Mouse (Mus musculus) thymus, postnatal 36 days (tissue): ENCODE measurements around the gene Prss56.

Source experiments
- DNase-seq, 2 experiments: peaks; one replicate each; pipeline ENCODE4 v3.0.0; 2022; ENCODE audit warnings: mixed read lengths in 2 of 2

The Prss56 gene

DNA sequence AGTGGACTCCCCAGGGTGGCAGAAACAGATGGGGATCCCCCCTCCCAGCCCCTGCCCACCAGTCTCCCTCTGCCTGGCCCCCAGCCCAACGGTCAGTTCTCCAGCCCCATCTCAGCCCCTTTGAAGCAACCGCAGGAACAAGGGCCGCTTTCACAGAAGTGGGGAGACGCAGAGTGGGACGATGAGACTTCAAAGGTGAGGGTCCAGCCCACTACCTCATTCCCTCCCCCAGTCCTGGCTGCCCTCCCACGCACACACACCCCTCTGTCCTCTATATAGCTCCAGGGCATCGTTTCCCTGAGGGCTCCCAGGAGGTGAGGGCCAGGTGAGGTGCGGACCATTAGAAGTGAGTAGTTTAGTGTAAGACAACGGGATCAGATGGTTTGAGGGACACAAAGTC is at the start of gene Prss56:
Gene Prss56, plus strand, starts transcription at position 301 of the 400 bp plus-strand sequence.
- no peak for DNase-seq

DNA sequence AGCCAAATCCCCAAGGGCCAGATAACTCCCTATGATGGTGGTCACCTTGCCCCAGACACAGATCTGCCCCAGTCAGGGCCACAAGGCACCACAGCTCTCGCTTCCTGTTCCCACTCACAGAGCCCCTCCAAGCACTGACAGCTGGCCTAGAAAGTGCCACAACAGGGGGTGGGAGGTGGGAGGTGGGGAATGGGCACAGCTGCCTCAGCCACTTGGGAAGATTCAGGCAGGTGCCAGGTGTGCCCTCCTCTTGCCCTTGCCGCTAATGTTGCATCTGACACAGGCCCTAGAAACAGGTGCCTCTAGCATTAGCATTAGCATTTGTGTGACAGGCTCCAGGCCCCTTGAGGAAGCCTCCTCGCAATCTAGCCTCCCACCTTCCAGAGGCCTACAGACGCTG is 41.6 kb upstream of the Prss56 start:
- DNase-seq, result no peak

DNA sequence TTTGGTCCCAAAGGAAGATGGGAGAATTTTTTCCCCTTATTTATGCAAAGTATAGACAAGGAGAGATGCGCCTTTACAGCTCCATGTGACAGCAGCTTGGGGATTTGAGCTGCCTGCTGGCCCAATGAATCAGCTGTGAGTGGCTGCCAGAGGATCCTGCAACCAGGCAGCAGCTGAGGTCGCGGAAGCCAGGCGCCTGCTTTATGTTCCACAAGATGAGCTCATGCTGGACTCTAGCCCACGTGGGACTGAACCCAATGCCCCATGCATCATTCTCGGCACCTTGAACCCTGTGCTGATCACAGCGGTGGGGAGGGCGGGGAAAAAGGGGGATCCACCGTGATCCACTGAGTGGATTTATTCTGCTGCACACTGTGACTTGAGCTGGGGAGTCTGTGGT is 40.7 kb upstream of the Prss56 start:
- no peak for DNase-seq

DNA sequence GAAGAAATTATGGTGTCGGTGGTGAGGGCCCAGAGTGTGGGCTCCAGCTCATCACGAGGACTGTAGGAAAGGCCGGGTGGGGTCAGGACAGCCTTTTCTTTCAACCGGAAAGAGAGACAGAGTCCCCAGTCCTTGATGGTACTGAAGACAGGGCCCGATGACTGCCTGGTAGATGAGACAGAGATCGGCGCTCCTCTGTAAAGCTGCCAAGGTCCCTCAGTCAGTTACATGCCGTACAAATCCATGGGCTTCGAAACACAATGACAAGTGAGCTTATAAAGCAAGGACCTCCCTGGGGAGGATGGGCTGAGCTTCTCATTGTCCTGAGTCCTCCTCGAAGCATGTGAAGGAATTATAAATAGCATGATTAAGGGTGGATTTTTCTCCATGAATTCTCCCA is 40.0 kb upstream of the Prss56 start:
- DNase-seq, result no peak

DNA sequence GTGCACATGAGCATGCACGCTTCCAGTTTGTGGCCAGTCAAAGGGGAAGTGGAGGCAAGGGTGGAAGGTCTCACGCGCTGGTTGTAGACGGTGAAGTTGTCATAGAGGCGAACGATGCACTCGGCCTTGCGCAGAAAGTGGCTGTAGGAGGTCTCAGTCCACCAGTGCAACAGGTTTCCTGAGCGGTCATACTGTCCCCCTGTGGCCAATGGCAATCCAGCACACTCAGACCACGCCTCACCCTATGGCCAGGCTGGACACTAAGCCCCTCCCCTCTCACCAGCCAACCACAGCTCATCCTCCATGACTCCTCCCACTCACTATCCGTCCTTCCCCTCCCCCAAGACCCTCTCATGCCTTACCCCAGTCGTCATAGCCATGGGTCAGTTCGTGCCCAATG is 33.7 kb upstream of the Prss56 start:
- DNase-seq, result no peak

DNA sequence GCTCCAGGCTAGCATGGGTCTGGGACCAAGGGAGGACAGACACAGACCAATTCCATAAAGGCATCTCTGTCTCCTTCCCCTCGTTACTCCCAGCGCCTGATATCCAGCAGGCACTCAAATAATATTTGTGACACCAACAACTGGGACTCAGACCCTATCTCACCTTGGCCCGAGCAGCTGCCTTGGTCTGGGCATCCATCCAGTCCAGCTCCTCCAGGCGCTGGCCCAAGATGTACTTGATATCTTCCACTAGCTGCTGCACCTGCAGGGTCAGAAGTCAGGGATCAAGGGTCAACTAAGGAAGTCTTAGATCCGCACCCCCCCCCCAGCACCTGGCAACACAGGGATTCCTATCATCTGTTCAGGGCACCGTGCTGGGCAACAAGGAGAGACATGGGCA is 31.8 kb upstream of the Prss56 start:
- DNase-seq, result no peak

DNA sequence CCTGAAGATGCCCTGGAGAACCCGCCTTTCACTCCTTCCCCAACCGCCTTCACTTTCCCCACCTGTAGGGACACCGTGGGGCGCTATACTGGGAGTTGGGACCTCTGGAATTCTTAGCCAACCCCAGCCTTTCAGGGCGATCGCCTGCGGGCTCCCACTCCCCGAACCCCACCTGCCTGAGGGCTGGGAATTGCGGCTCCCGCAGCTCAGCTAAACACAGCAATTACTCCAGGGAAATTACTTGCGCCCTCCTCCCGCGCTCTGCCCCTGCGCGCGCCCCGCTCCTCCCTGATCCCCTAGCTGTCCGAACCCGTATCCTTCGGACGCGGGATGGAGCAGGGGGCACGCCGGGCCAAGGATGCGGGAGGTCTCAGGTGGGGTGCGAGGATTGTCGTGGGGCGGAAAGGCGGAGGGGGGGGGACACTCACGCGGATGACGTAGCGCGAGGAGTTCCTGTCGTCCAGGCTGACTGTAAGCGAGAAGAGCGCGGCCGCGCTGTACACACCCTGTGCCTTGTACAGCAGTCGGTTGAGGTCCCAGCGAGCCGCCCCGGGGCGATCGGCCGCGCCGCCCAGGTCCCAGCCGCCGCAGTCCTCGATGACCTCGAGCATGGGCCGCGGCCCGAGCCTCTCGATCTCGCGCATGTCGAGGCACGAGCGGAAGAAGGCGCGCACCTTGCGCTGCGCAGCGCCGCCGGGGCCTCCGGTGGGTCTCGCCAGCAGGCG is 29.2 kb upstream of the Prss56 start:
- DNase-seq, result no peak

DNA sequence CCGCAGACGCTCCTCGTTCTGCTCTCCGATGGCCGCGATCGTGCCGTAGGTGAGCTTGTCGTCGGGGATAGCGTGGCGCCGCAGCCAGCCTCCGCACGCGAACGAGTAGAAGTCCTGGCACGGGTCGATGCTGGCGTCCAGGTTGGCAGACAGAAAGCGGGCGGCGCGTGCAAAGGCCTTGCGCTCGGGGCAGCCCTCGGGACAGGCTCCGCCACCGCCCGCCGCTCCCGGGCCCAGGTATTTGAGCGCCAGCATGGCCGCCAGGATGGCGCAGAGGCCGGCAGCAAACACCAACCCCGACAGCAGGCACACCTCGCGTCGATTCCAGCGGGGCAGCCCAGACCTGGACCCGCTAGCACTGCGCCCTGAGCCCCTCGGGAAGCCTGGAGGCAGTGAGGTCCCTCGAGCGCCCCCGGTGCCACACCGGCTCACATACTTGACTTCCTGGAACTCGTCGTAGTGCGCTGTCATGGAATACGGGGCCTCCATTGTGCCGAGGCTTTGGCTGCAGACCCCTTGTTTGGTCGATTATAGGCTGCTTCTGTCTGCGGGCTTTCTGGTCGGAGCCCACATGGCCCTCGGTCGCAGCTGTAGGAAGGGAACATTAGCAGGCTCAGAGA is 28.5 kb upstream of the Prss56 start:
- DNase-seq, result no peak

DNA sequence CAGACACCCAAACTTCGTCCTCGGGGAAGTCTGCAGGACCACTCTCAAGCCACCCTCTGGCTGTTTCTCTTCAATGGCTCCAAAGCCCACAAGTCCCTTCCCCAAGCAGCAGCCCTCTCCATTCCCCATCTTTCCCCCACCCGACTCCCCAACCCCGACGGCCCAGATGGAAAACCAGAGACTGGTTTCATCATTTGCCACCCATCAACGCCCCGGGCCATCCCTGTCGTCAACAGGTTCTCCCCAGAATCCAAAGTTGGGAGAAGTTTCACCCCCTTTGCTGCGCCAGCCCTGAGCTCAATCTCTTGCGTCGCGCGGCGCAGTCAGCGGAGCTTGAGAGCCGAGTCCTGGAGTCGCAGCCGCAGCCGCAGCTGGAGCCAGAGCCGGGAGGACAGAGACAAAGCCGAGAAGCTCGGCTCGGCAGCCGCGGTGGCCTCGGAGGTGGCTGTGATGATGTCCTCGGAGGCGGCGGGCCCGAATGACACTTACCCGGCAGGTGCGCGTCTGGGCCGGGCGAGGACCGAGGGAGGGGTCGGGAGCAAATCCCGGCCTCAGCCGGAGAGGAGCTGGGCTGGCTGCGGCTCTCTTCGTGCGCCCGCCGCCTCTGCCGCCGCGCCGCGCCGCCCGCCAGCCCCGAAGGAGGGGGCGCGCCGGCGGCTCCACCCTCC is 27.4 kb upstream of the Prss56 start:
- DNase-seq, result no peak

DNA sequence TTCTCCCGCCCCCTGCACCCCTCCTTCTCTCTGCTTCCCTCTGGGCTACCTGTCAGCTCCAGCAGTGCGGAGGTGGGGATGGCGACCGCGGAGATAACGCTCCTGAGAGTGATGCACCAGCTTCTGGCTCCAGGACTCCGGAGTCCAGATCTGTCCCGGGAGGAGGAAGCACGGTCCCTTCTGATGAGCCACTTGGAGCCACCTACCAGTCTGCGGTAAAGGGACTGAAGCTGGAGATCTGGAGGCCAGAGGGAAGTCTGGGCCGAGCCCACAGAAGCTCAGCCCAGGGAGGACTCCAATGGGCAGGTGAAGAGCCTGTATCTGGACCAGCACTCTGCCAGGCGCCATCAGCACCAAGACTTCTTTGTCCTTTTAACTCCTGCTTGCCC is 26.9 kb upstream of the Prss56 start, which contains the start of gene Ecel1:
Gene Ecel1, minus strand, starts transcription at position 323 of the 389 bp plus-strand sequence.
- DNase-seq, result no peak

DNA sequence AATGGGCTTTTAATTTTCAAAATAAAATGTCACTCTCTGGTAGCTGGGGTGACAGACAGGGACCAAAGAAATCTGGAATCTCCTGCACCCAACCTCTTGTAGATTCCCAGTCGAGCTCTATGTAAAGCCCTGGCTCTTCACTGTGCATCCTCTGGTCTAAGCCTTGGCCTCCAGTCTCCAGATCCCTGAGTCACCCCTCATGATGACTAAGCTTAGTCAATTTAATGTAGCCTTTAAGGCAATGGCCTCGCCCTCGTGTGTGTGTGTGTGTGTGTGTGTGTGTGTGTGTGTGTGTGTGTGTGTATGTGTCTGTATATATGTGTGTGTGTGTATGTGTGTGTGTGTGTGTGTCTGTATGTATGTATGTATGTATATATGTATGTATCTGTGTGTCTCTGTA is 23.7 kb upstream of the Prss56 start:
- no peak for DNase-seq

DNA sequence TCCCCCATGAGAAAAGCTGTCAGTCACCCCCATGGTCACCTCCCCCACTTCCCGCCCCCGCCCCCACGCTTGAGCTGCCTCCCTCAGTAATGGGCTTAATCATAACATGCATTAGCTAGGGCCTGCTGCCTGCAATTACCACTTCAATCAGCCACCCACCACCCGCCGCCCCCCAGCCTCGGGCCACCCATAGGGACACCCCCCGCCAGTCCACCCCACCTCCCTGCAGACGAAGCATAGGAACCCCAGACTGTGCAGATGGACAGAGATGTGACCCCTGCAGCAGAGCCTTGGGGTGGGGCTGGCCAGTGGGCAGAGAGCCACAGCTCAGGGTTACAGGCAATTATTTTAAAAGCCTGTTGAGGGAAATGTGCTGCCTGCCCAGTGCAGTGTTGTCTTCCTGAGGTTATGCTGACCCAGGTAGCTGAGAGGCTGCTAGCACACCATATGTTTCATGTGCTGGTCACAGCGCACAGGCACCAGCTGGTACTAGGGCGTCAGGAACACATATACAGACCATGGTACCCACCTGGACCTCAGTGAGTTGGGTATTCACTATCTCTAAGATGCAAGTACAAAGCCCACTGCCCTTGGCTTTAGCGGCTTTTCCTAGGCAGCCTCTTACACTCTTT is 18.8 kb upstream of the Prss56 start:
- no peak for DNase-seq

DNA sequence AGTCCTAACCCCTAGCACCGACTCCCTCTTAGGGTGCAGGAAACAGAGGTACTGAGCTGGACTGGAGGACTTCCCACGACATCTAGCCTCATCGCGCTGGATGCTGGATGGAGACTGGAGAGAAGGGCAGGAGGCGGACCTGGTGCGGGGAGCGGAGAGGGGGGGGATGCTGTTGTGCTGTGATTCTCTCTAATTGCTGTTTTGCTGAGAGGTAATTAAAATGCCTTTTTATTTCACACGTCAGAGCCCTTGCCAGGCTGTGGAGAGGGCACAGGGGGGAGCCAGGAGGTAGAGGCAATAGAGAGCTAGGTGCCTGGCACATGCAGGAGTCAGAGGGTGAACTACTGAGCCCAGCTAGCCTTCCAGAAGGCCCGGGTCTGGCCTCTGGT is 18.3 kb upstream of the Prss56 start:
- no peak for DNase-seq

DNA sequence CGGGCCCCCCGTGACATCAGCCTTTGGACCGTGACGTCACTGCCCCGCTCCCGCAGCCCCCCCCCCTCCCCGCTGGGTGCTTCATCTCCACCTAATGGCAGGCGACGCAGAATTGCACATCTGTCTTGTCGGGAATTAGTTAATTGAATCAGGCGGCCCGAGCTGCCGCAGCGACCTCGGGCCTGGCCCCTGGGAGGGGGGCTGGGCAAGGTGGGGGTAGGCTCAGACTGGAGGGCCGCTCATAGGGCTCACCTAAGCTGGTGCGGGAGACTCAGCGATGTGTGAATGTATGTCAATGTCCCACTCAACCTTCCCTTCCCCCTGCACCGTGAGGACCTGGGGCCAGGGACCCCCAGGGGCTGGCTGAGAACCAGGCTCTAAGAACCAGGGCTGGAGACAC is 12.7 kb upstream of the Prss56 start:
- DNase-seq, result no peak

DNA sequence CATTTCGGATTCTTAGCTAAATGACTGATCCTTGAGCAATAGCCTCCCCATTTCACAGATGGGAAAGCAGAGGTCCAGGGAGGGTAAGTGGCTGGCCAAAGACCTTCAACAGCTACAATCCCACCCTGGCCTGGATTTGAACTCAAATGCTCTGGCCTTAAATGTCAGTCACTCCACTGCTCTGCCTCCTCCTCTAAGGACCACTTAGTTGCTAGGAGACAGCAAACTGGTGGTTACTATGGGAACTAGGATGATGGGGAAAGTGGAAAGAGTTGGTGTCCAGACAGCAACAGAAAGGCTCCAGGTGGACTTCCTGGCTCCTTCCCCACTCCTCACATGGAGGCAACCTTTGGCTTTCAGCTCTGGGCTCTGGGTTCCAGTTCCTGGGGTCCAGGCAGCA is 11.8 kb upstream of the Prss56 start:
- no peak for DNase-seq

DNA sequence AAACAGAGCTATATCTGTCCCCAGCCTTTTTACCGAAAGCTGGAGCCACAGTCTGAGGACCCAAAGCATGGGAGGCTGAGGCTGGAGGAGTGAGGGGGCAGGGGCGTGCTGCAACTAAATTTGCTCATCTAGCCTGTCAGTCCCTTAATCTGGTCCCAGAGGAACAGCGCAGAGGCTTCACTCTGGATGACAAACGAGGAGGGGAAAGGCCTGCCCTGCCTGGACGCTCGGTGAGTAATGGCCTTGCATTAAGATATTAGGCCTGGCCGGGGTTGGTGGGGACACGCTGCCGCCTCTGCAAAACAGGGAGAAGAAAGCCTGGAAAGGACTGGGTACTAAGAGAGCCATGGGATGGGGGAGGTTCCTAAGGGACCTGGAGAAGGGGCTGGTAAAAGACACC is 10.8 kb upstream of the Prss56 start:
- no peak for DNase-seq

DNA sequence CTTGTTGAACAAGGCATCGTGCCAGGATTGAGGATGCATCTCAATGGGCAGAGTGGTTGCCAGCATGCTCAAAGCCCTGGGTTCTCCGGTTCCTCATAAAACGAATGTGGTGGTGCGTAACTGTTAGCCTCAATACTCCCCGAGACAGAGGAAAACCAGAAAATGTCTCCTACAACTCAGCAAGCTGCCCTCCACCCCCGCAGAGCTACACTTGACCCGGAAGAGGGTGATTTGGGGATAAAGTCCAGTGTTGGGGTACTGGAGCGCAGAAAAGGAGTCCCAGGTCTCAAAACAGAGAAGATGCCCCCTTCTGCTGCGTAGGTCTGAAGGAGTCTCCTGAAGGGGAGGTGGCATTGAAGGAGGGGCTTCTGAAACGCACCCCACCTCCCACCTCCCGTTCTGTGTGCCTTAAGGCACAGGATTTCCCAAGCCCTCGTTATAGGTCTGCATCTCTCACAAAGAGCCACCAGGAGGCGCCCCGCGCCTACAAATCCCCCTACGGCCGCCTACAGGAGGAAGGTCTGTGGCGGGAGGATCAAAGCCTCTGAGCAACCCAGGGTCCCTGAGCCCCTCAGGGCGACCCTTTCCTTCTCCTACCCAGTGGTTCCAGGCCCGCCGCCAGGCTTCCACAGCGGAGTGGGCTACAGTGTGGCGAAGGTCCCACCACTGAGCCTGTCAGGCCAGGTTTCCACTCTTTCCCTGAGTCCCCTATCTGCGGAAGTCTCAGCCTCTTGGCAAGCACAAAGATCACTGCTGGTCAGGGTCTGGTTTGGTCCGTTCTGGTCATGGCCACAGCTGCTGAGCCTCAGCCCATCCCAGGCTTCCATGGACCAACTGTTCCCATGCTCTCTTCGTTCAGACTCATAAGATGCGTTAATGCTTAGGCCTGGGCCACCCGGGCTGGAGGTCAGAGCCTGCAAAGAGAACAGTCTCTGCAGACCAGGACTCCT is 8.8 kb upstream of the Prss56 start:
- peak; percentile 65 to 67 for DNase-seq

DNA sequence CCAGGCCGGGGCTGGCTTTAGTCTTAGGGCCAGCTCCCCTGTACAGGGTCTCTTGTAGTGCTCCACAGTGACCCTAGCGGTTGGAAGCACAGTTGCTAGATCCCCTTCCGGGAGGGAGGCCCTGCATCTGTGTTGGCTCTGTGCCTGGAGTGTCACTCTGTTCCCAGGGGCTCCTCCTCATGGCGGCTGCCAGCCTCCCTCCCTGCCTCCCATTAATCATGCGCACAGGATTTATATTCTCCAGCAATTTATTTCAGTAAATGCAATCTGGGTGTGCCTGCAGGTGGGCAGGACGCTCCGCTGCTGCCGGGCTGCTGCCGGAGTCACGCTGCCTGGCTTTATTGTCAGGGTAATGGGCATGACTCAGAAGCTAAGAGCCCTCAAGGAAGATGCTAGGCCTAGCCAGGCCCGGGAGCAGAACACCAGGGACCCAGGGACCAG is 7.2 kb upstream of the Prss56 start:
- DNase-seq, result no peak

DNA sequence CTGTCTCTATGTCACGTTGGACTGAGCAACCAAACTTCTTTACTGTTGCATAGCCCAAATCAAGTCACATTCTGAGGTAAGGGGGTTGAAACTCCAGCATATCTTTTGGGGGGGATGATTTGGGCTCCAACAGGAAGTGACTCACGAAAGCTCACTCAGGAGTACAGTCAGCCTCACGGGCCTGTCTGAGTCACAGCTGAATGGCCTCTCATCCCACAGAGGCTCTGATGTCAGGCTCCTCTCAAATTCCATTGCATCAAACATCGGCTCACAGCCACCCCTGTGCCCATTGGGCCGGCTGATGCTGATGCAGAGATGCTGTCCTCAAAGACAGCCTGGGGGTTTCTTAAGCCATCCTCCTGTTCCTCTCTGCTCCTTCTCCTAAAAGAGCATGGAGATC is 2.2 kb upstream of the Prss56 start:
- no peak for DNase-seq

DNA sequence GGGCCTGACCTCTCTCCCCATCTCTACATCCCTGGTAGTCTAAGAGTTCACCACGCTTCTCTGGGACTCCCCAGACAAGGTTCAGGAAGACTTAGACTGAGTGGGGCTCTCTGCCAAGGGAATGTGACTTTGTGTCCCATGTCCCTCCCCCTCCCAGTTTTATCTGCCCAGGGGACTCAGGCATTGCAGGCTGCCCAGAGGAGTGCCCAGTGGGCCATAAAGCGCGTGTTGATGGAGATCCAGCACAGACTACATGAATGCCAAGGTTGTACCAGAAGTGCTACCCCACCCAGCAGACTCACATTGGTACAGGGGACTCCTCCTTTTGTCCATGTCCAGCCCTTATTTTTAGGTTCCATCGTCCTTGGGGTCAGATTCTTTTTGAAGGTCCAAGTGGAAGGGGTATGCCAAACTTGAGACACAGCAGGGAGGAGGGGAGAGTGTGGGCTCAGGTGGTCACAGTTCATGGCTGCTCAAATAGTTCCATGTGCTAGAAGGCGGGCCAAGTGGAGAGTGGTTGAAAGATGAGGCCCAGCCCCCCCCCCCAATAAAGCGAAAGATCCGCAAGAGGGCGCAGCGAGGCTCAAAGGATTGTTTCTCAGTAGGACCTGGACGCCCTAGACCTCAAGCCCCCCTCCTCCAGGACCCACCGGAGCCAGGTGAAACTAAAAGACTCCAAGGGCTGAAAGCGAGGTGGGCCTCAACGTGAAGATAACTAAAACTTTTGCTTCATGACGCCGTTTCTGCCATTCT is 1.1 kb downstream of the Prss56 start:
- no peak for DNase-seq

DNA sequence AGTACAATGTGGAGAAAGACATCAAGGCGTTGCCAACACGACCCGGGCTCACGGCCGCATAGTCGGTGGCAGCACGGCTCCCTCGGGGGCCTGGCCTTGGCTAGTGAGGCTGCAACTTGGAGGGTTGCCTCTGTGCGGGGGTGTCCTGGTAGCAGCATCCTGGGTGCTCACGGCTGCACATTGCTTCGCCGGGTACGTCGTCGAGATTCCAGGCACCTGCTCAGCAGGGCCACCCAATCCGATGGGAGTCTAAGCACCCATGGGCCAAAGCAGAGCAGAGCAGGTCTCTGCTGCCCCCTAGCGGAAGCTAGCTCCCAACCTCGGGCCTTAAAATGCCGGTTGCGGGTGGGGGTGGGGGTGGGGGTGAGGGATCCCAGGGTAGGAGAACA is 1.6 kb downstream of the Prss56 start:
- peak; percentile 62 to 65 for DNase-seq

DNA sequence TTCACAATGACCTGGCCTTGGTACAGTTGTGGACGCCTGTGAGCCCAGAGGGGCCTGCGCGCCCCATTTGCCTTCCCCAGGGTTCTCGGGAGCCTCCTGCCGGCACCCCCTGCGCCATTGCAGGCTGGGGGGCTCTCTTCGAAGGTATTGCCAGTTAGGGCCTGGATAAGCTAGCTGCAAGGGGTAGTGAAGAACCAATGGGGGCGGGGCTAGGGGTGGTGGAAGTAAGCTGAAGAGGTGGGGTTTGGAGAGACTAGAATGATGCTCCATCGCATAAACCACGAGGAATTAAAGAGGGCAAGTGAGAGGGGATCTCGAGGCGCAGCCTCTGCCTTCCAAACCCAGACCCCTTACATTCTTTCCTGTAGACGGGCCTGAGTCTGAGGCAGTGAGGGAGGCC is 2.4 kb downstream of the Prss56 start:
- DNase-seq, result peak in 1 of 2 experiments; percentile 23
